In genomic region chrX:109123762-109124161, GRCm38 (mm10) we compare ENCODE assay signal across 16 mouse cellular contexts.
"Had no signal": no experiment of that assay in that cellular context is flagged by ENCODE, and none has a peak within 500 bp of the region (broad histone marks: within the 10 kb centered on the region; RNA-seq: fewer than 3 reads in every experiment).

No protein-coding gene starts in this region.

- H3K9ac ChIP-seq: neural tube, embryonic 13.5 days; neural tube, embryonic 15.5 days; stomach, embryonic 15.5 days had no signal

- DNase-seq: retina, postnatal 1 day; right cerebral cortex, adult 18-20 months; right cerebral cortex, postnatal 14 days; right cerebral cortex, postnatal 25 days; right cerebral cortex, postnatal 4 days; spleen, adult 18-20 months; thymus, adult 18-20 months; thymus, adult 2 months; thymus, postnatal 14 days; thymus, postnatal 25 days; thymus, postnatal 36 days; thymus, postnatal 4 days had no signal

- H3K4me3 ChIP-seq: neural tube, embryonic 13.5 days; neural tube, embryonic 15.5 days; stomach, embryonic 15.5 days had no signal

- H3K4me2 ChIP-seq: neural tube, embryonic 13.5 days; neural tube, embryonic 15.5 days; stomach, embryonic 15.5 days had no signal

- H3K4me1 ChIP-seq: stomach, embryonic 15.5 days had no signal

- H3K27ac ChIP-seq: neural tube, embryonic 13.5 days; neural tube, embryonic 15.5 days; stomach, embryonic 15.5 days; stomach, postnatal 0 days had no signal

- H3K27me3 ChIP-seq: neural tube, embryonic 13.5 days; neural tube, embryonic 15.5 days; stomach, embryonic 15.5 days had no signal

- H3K36me3 ChIP-seq: neural tube, embryonic 13.5 days; neural tube, embryonic 15.5 days; stomach, embryonic 15.5 days had no signal

- H3K9me3 ChIP-seq: neural tube, embryonic 13.5 days; neural tube, embryonic 15.5 days; stomach, embryonic 15.5 days had no signal
